Mouse (Mus musculus) heart, embryonic 10.5 days (tissue): Measurements from ENCODE around the gene Max. TPM values are rescaled to one million over a fixed set of nuclear protein-coding genes. Genes with fewer than 3 reads are reported as not detected.

Source experiments
- DNase-seq: peaks from one replicate; pipeline ENCODE4 v3.0.0-alpha.2; 2017; ENCODE audit warnings: low spot score
- H3K27ac ChIP-seq: fragments of 300-500 bp; sonication (generic); 2 replicates; pipeline ENCODE4 v1.5.1; 2016; ENCODE audit warnings: mild to moderate bottlenecking
- H3K27me3 ChIP-seq: fragments of 300-500 bp; sonication (generic); 2 replicates; pipeline ENCODE4 v1.6.1; 2016; ENCODE audit warnings: mild to moderate bottlenecking; ENCODE audit not compliant: poor library complexity, insufficient read depth, severe bottlenecking
- H3K36me3 ChIP-seq: fragments of 300-500 bp; sonication (generic); 2 replicates; pipeline ENCODE4 v1.6.1; 2016; ENCODE audit warnings: mild to moderate bottlenecking, moderate library complexity
- H3K4me1 ChIP-seq: fragments of 300-500 bp; sonication (generic); 2 replicates; pipeline ENCODE4 v1.6.1; 2016; ENCODE audit warnings: mild to moderate bottlenecking
- H3K4me3 ChIP-seq: fragments of 300-500 bp; sonication (generic); 2 replicates; pipeline ENCODE4 v1.5.1; 2016; ENCODE audit warnings: mild to moderate bottlenecking, moderate library complexity
- H3K9me3 ChIP-seq: fragments of 300-500 bp; sonication (generic); 2 replicates; pipeline ENCODE4 v1.6.1; 2016; ENCODE audit warnings: mild to moderate bottlenecking, moderate library complexity
- WGBS: fragments of 180-500 bp; shearing (Covaris S2); methylation state at CpG from one replicate; pipeline ENCODE4 v1.1.7; 2016; 5-methylcytosine and 5-hydroxymethylcytosine counted together
- polyA plus RNA-seq: library from polyadenylated mRNA; unstranded; fragments of >200 nt; fragmentation: Nextera tagmentation; extraction: Ambion mirVana; gene quantifications from 2 replicates; pipeline ENCODE4 v1.2.1, GENCODE M21; 2016

Gene Max
- polyA plus RNA-seq, 1 experiment from 2014 or later: 12.9 TPM

- H3K36me3 ChIP-seq: no peaks in the 10 kb centered on the region; the same call in 1 of the 2 replicates
- no peaks in the 10 kb centered on the region for H3K9me3 ChIP-seq
- H3K4me1 ChIP-seq: peaks cover 23% of the 10 kb centered on the region
- WGBS: 69% methylated on average over 3 of the region's 3 CpGs
- DNase-seq: no peak
- no peaks in the 10 kb centered on the region for H3K27me3 ChIP-seq
- no peak overlapping the region for H3K4me3 ChIP-seq
- no peak overlapping the region for H3K27ac ChIP-seq
Observed at GRCm38 (mm10) chr12:76927012-76927411, 35.0 kb downstream of the Max start.

GRCm38 (mm10) chr12:76926338-76926945 is 35.6 kb downstream of the Max start:
- 72% methylated on average over 10 of the region's 10 CpGs for WGBS
- Histone ChIP-seq H3K27me3 (no peaks in the 10 kb centered on the region), H3K4me3 (no peak overlapping the region), H3K27ac (no peak overlapping the region), H3K4me1 (peaks cover 23% of the 10 kb centered on the region), H3K9me3 (no peaks in the 10 kb centered on the region), H3K36me3 (no peaks in the 10 kb centered on the region; the same call in 1 of the 2 replicates)
- DNase-seq: no peak

GRCm38 (mm10) chr12:76924904-76925604 is 36.9 kb downstream of the Max start:
- no peak overlapping the region for H3K27ac ChIP-seq
- no peak overlapping the region for H3K4me3 ChIP-seq
- no peaks in the 10 kb centered on the region for H3K27me3 ChIP-seq
- peaks cover 11% of the 10 kb centered on the region; the same call in 1 of the 2 replicates for H3K36me3 ChIP-seq
- 90% methylated on average over 10 of the region's 10 CpGs for WGBS
- no peaks in the 10 kb centered on the region for H3K9me3 ChIP-seq
- peaks cover 18% of the 10 kb centered on the region for H3K4me1 ChIP-seq
- DNase-seq: no peak

- H3K27me3 ChIP-seq: no peaks in the 10 kb centered on the region
- WGBS: 87% methylated on average over 8 of the region's 8 CpGs
Observed at GRCm38 (mm10) chr12:76923118-76923517, 38.9 kb downstream of the Max start.

GRCm38 (mm10) chr12:76920990-76921389 is 41.0 kb downstream of the Max start:
- no peak overlapping the region for H3K27ac ChIP-seq
- no peaks in the 10 kb centered on the region for H3K9me3 ChIP-seq
- peaks cover 33% of the 10 kb centered on the region for H3K36me3 ChIP-seq
- peaks cover under 1% of the 10 kb centered on the region; the same call in 1 of the 2 replicates for H3K4me1 ChIP-seq
- H3K27me3 ChIP-seq: no peaks in the 10 kb centered on the region
- no peak overlapping the region for H3K4me3 ChIP-seq
- DNase-seq: no peak
- 81% methylated on average over 8 of the region's 8 CpGs for whole genome bisulfite sequencing

More at GRCm38 (mm10) chr12:76923118-76923517, 38.9 kb downstream of the Max start:
- H3K9me3 ChIP-seq: no peaks in the 10 kb centered on the region
- peaks cover 18% of the 10 kb centered on the region; the same call in 1 of the 2 replicates for H3K36me3 ChIP-seq
- no peak for DNase-seq
- peaks cover 13% of the 10 kb centered on the region; the same call in 1 of the 2 replicates for H3K4me1 ChIP-seq
- H3K4me3 ChIP-seq: no peak overlapping the region
- no peak overlapping the region for H3K27ac ChIP-seq

GRCm38 (mm10) chr12:76920398-76920797 is 41.6 kb downstream of the Max start:
- Histone ChIP-seq H3K36me3 (peaks cover 33% of the 10 kb centered on the region), H3K4me1 (no peaks in the 10 kb centered on the region; the same call in 1 of the 2 replicates), H3K4me3 (no peak overlapping the region), H3K9me3 (no peaks in the 10 kb centered on the region), H3K27me3 (no peaks in the 10 kb centered on the region), H3K27ac (no peak overlapping the region)
- 68% methylated on average over 6 of the region's 6 CpGs for WGBS
- DNase-seq: no peak

GRCm38 (mm10) chr12:76918855-76919254 is 43.1 kb downstream of the Max start:
- Histone ChIP-seq H3K4me3 (no peak overlapping the region), H3K4me1 (no peaks in the 10 kb centered on the region; the same call in 1 of the 2 replicates), H3K36me3 (peaks cover 40% of the 10 kb centered on the region), H3K27ac (no peak overlapping the region), H3K9me3 (no peaks in the 10 kb centered on the region), H3K27me3 (no peaks in the 10 kb centered on the region)
- DNase-seq: no peak
- 80% methylated on average over 3 of the region's 3 CpGs for WGBS

- WGBS: 79% methylated on average over 6 of the region's 6 CpGs
- no peaks in the 10 kb centered on the region for H3K9me3 ChIP-seq
- peaks cover 40% of the 10 kb centered on the region for H3K36me3 ChIP-seq
Observed at GRCm38 (mm10) chr12:76918113-76918512, 43.9 kb downstream of the Max start.

GRCm38 (mm10) chr12:76916163-76916562 is 45.8 kb downstream of the Max start:
- Histone ChIP-seq H3K27ac (no peak overlapping the region), H3K36me3 (peaks cover 43% of the 10 kb centered on the region), H3K4me1 (peaks cover 2% of the 10 kb centered on the region; the same call in 1 of the 2 replicates), H3K9me3 (no peaks in the 10 kb centered on the region), H3K4me3 (no peak overlapping the region), H3K27me3 (no peaks in the 10 kb centered on the region)
- 86% methylated on average over 11 of the region's 11 CpGs for WGBS
- DNase-seq: no peak

More at GRCm38 (mm10) chr12:76918113-76918512, 43.9 kb downstream of the Max start:
- H3K27me3 ChIP-seq: no peaks in the 10 kb centered on the region
- H3K4me3 ChIP-seq: no peak overlapping the region
- DNase-seq: no peak
- H3K4me1 ChIP-seq: no peaks in the 10 kb centered on the region; the same call in 1 of the 2 replicates
- H3K27ac ChIP-seq: no peak overlapping the region

GRCm38 (mm10) chr12:76912193-76912592 is 49.8 kb downstream of the Max start:
- Histone ChIP-seq H3K27ac (no peak overlapping the region), H3K4me3 (no peak overlapping the region), H3K9me3 (no peaks in the 10 kb centered on the region), H3K27me3 (no peaks in the 10 kb centered on the region), H3K4me1 (peaks cover 20% of the 10 kb centered on the region), H3K36me3 (peaks cover 35% of the 10 kb centered on the region)
- no peak for DNase-seq
- 61% methylated on average over 9 of the region's 9 CpGs for WGBS

GRCm38 (mm10) chr12:76911171-76911726 is 50.8 kb downstream of the Max start:
- H3K4me3 ChIP-seq: no peak overlapping the region
- 74% methylated on average over 16 of the region's 16 CpGs for WGBS
- no peaks in the 10 kb centered on the region for H3K27me3 ChIP-seq
- H3K27ac ChIP-seq: no peak overlapping the region
- DNase-seq: no peak
- peaks cover 24% of the 10 kb centered on the region for H3K4me1 ChIP-seq
- H3K36me3 ChIP-seq: peaks cover 31% of the 10 kb centered on the region
- H3K9me3 ChIP-seq: no peaks in the 10 kb centered on the region

- Histone ChIP-seq H3K9me3 (no peaks in the 10 kb centered on the region), H3K4me3 (no peak overlapping the region), H3K27me3 (no peaks in the 10 kb centered on the region), H3K27ac (peak overlapping the region; percentile 42; the same call in 1 of the 2 replicates), H3K36me3 (peaks cover 29% of the 10 kb centered on the region), H3K4me1 (peaks cover 26% of the 10 kb centered on the region)
- peak; percentile 84 for DNase-seq
- WGBS: 61% methylated on average over 11 of the region's 11 CpGs
Observed at GRCm38 (mm10) chr12:76910258-76910940, 51.6 kb downstream of the Max start.
